Mouse (Mus musculus) heart, postnatal 0 days (tissue): ENCODE results near the gene Nsf. TPM values are rescaled to one million over a fixed set of nuclear protein-coding genes. Genes with fewer than 3 reads are reported as not detected.
A peak's percentile ranks its signal among the peaks of the same experiment; 100 is the strongest.

Experiments
- ATAC-seq: fragments of 200-750 bp; cut with Nextera tagmentation; 2 replicates; pipeline ENCODE4 v1.8.0; 2017; ENCODE audit warnings: low read depth, moderate number of reproducible peaks, moderate library complexity; ENCODE audit not compliant: insufficient read depth
- DNase-seq: peaks from one replicate; pipeline ENCODE4 v3.0.0-alpha.2; 2016; ENCODE audit warnings: low spot score
- H3K27ac ChIP-seq: fragments of 300-500 bp; sonication (generic); 2 replicates; pipeline ENCODE4 v1.5.1; 2014; ENCODE audit warnings: low read depth, mild to moderate bottlenecking
- H3K27me3 ChIP-seq: fragments of 300-500 bp; sonication (generic); 2 replicates; pipeline ENCODE4 v1.6.1; 2014; ENCODE audit warnings: low read length, mixed read lengths; ENCODE audit not compliant: control insufficient read depth, insufficient read depth
- H3K36me3 ChIP-seq: fragments of 300-500 bp; sonication (generic); replicated peaks from 2 replicates; pipeline ENCODE4 v1.6.1; 2014; ENCODE audit warnings: low read length, mixed read lengths; ENCODE audit not compliant: control insufficient read depth, insufficient read depth
- H3K4me1 ChIP-seq: fragments of 300-500 bp; sonication (generic); 2 replicates; pipeline ENCODE4 v1.6.1; 2014; ENCODE audit warnings: antibody characterized with exemption; ENCODE audit not compliant: control insufficient read depth, insufficient read depth
- H3K4me2 ChIP-seq: fragments of 300-500 bp; sonication (generic); 2 replicates; pipeline ENCODE4 v1.6.1; 2014; ENCODE audit warnings: low read depth, mild to moderate bottlenecking, low read length, moderate library complexity
- H3K4me3 ChIP-seq: fragments of 300-500 bp; sonication (generic); 2 replicates; pipeline ENCODE4 v1.5.1; 2014; ENCODE audit warnings: low read depth, low read length
- H3K9ac ChIP-seq: fragments of 300-500 bp; sonication (generic); replicated peaks from 2 replicates; pipeline ENCODE4 v1.6.1; 2014; ENCODE audit warnings: low read depth, low read length, mixed read lengths
- H3K9me3 ChIP-seq: fragments of 300-500 bp; sonication (generic); replicated peaks from 2 replicates; pipeline ENCODE4 v1.6.1; 2016; ENCODE audit warnings: low read length; ENCODE audit not compliant: control insufficient read depth
- CTCF ChIP-seq: IDR thresholded peaks from 2 replicates; pipeline ENCODE4 v1.5.1; 2016; ENCODE audit warnings: antibody characterized with exemption, control low read depth, low read depth
- EP300 ChIP-seq: IDR thresholded peaks from 2 replicates; pipeline ENCODE4 v1.6.1; 2016; ENCODE audit warnings: antibody characterized with exemption, low read depth
- WGBS: fragments of 180-500 bp; shearing (Covaris S2); extraction: QIAGEN DNeasy Blood & Tissue Kit; methylation state at CpG from one replicate; pipeline ENCODE4 v1.1.7; 2014; 5-methylcytosine and 5-hydroxymethylcytosine counted together
- polyA plus RNA-seq: library from polyadenylated mRNA; unstranded; fragments of >200 nt; fragmentation: Nextera tagmentation; extraction: Ambion mirVana; gene quantifications from 2 replicates; pipeline ENCODE4 v1.2.1, GENCODE M21; 2015
- total RNA-seq: library from RNA; depleted of rRNA; stranded (reverse); fragments of >200 nt; gene quantifications from 2 replicates; pipeline ENCODE4 v1.2.3, GENCODE M21; 2014; ENCODE audit warnings: low replicate concordance

Gene Nsf
- total and polyA plus RNA-seq, 2 experiments from 2014 or later, result 24.9 to 25.2 TPM

DNA sequence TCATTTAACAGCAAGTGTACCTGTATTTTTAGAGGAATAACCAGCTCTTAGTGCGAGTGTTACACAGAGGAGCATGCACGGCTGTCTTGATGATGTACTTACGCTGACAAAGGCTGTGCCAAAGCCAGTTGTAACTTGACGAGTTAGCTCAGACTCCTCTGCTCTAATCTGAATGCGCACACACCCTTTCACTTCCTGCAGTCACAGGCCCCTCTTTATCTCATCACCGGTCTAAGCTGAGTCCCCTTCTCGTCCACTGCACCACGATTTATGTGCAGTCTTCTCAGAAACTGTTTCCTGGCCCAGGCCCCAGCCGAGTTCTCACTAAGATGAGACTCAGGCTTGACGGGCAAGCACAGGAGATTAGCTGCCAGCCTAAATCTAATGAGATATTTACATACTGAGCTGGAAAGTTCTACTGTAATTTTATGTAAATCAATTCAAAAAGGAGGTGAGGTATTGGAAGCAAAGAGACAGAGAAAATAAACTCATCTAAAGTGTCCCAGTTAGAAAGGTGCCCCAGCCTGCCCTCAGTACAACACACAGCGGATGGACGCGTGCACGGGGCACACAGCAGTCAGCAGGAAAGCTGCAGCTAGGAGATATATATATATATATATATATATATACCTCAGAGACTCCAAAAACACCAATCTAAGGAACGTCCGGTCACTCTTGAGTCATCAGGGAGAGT lies 101.1 kb downstream of the Nsf start:
- ATAC-seq, result peak; percentile 20; the same call in 1 of the 2 replicates

GRCm38 (mm10) chr11:103848287-103848686 lies 105.6 kb downstream of the Nsf start:
- no peaks in the 10 kb centered on the region for H3K9me3 ChIP-seq
- no peak overlapping the region for H3K9ac ChIP-seq
- no peak for ATAC-seq
- no peak overlapping the region for H3K4me3 ChIP-seq
- no peak for TF ChIP-seq CTCF
- no peak for TF ChIP-seq EP300
- peaks cover 28% of the 10 kb centered on the region for H3K36me3 ChIP-seq
- no peaks in the 10 kb centered on the region for H3K4me1 ChIP-seq
- H3K27ac ChIP-seq, result no peak overlapping the region
- no peaks in the 10 kb centered on the region for H3K27me3 ChIP-seq
- no peak for DNase-seq
- H3K4me2 ChIP-seq, result no peak overlapping the region
- 85% methylated on average over 11 of the region's 11 CpGs for WGBS

More for the DNA sequence above, 101.1 kb downstream of the Nsf start:
- Histone ChIP-seq H3K4me2 (no peak overlapping the region), H3K9me3 (no peaks in the 10 kb centered on the region), H3K9ac (no peak overlapping the region), H3K4me1 (no peaks in the 10 kb centered on the region), H3K27me3 (no peaks in the 10 kb centered on the region), H3K36me3 (peaks cover 21% of the 10 kb centered on the region), H3K4me3 (no peak overlapping the region), H3K27ac (no peak overlapping the region)
- TF ChIP-seq CTCF (no peak), EP300 (no peak)
- WGBS, result 50% methylated on average over 16 of the region's 16 CpGs
- peak; percentile 30 for DNase-seq

- Histone ChIP-seq H3K9ac (no peak overlapping the region), H3K27me3 (no peaks in the 10 kb centered on the region), H3K4me3 (no peak overlapping the region), H3K4me2 (0 out of 2 replicates have a peak overlapping the region, but pooled peaks have one; percentile 7), H3K27ac (no peak overlapping the region; the same call in 1 of the 2 replicates), H3K9me3 (no peaks in the 10 kb centered on the region), H3K4me1 (no peaks in the 10 kb centered on the region), H3K36me3 (peaks cover 3% of the 10 kb centered on the region; the same call in 1 of the 2 replicates)
- WGBS, result 37% methylated on average over 11 of the region's 11 CpGs
- ATAC-seq, result no peak
- TF ChIP-seq EP300 (no peak), CTCF (no peak)
- DNase-seq, result no peak
Observed at GRCm38 (mm10) chr11:103840834-103841233, 113.0 kb downstream of the Nsf start.

DNA sequence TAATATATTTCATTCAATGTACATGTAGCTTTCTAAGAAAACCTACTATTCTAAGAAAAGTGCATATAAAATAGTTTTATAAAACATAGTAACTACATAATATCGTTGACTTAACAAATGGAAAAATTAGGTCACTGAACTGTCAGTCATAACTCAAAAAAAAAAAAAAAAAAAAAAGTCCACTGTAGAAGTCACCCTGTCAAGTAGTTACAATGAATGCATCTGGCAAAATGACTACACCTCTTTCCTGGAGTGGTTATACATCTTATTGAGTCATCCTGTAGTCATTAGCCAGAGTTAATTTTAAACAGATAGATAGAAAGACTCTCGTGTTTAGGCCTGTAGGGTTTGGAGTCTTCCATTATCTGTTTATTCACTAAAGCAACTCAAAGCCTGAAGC lies 114.9 kb downstream of the Nsf start:
- no peaks in the 10 kb centered on the region for H3K9me3 ChIP-seq
- no peak overlapping the region for H3K27ac ChIP-seq
- H3K4me2 ChIP-seq, result no peak overlapping the region
- no peak overlapping the region for H3K9ac ChIP-seq
- no peaks in the 10 kb centered on the region for H3K4me1 ChIP-seq
- no peaks in the 10 kb centered on the region for H3K27me3 ChIP-seq
- DNase-seq (no peak), ATAC-seq (no peak)
- H3K36me3 ChIP-seq, result no peaks in the 10 kb centered on the region
- TF ChIP-seq CTCF, result no peak
- TF ChIP-seq EP300, result no peak
- no peak overlapping the region for H3K4me3 ChIP-seq
- 67% methylated on average over 2 of the region's 2 CpGs for WGBS

DNA sequence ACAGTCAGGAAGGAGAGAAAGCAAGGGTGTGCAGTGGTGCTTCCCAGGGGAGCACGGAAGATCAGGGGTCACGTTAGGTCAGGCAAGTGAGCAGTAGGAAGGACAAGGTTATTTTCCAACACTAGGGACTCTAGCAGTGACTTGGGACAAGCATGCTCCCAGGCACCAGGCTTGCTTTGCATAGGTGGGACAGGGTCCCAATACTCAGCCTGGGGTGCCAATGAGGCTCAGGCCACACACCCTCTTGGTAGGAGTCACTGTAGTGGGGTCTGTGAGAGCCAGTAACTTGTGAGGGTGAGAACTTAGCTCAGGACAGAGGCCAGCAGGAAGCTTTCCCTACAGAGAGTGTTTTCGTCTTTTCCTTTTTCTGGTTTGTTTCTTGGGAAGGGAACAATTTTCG lies 121.5 kb downstream of the Nsf start:
- WGBS, result 86% methylated on average over 4 of the region's 4 CpGs
- H3K36me3 ChIP-seq, result peaks cover 5% of the 10 kb centered on the region; the same call in 1 of the 2 replicates
- H3K9me3 ChIP-seq, result no peaks in the 10 kb centered on the region
- H3K4me1 ChIP-seq, result no peaks in the 10 kb centered on the region
- H3K4me2 ChIP-seq, result no peak overlapping the region
- no peak for ATAC-seq
- DNase-seq, result no peak
- no peak overlapping the region for H3K4me3 ChIP-seq
- TF ChIP-seq CTCF (no peak), EP300 (no peak)
- H3K27ac ChIP-seq, result no peak overlapping the region
- no peaks in the 10 kb centered on the region for H3K27me3 ChIP-seq
- no peak overlapping the region for H3K9ac ChIP-seq

DNA sequence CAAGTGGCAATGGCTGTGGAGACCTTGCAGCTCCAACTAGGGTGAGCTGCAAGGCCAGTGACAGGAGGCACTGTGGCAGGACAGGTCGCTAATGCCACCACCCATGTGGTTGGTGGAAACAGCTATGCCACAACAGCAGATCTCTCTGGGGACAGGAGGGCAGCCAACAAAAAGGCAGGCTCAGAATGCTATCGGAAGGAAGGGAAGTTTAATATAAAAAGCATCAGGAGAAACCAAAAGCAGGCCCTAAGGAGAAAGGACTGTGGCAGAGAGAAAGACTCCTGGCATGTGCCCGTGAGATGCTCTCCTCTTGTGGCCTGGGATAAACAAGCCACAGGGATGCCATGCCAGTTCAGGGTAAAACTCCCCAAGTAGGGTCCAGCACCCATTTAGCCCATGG lies 122.1 kb downstream of the Nsf start:
- Histone ChIP-seq H3K4me3 (no peak overlapping the region), H3K9me3 (no peaks in the 10 kb centered on the region), H3K9ac (no peak overlapping the region), H3K36me3 (peaks cover 5% of the 10 kb centered on the region; the same call in 1 of the 2 replicates), H3K4me1 (no peaks in the 10 kb centered on the region), H3K27me3 (no peaks in the 10 kb centered on the region), H3K27ac (no peak overlapping the region), H3K4me2 (no peak overlapping the region)
- WGBS, result 80% methylated on average over 3 of the region's 3 CpGs
- ATAC-seq (no peak), DNase-seq (no peak)
- no peak for TF ChIP-seq EP300
- no peak for TF ChIP-seq CTCF
